Mouse (Mus musculus) fat pad, adult 2 months (tissue): ENCODE measurements around the gene Frem2.

ENCODE experiments used
- DNase-seq: peaks from one replicate; pipeline ENCODE4 v3.0.0-alpha.2; 2011; ENCODE audit warnings: low read depth, low spot score; ENCODE audit errors: extremely low read depth

Frem2 gene

DNA sequence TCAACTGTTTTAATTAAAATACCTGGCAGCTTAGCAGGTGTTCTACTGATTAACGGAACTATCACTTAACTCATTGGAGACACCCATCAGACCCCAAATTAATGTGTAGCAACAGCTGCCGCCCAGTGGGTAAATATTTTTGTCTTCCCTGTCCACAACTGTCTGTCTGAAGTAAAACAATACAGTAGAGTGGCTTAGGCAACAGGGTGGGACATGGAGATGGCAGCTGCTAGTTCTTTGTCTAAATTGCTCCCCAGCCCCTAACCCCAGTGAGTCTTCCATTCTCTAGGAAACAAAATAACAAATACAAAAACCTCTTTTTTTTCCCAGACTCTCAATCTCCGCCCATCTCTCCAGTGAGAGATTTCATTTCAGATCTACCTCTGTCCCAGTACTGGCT is 36.2 kb downstream of the Frem2 start:
- DNase-seq = no peak

DNA sequence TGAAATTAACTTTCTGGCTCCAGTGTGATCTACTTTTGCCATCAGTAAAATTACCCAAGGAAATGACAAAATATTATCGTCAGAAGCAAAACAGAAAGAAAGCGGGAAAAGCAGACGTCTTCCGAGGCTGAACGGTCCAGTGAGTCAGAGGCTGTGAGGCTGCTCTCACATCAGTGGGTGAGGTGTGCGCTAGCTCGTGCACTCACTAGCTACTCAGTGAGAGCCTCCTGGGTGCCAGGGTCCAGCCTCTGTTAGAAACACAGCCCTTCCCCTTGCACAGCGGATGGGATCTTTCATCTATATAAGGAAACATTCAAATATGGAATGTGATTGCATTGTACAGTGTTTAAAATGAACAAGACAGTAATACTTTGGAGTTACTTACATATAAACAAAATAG is 36.8 kb downstream of the Frem2 start:
- DNase-seq = no peak

DNA sequence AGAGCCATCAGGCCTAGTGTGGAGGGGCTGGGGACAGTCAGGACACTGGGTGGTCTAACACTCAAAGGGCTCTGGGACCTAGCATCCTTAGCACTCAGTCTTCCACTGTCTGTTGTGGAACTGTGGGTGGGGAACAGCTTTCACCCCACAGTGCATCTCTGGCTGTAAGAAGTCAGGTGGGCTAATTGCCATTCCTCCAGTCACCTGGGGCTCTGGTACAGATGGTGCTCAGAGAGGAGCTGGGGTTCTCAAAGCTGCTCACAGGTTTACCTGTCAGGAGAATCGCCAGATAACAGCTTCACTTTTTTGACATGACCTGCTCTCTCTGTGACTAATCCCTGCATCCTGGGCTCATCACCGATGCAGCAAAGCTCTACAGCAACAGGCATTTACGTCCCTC is 46.0 kb downstream of the Frem2 start:
- no peak for DNase-seq

DNA sequence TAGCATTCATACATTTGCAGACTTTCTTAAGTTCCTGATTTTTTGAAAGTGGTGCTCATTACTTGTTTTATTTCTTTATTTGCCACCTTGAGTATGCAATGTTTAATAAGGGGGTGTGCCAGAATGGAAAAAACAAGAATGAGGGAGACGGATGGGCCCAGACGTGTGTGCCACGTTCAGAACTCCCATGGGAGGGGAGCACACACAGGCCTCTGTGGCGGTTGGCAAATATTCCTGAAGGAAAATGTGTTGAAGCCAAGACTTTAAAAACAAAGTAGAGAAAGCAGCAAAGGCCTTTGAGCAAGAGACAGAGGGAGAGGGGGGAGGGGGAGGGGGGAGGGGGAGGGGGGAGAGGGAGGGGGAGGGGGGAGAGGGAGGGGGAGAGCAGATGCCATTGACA is 47.3 kb downstream of the Frem2 start:
- no peak for DNase-seq

DNA sequence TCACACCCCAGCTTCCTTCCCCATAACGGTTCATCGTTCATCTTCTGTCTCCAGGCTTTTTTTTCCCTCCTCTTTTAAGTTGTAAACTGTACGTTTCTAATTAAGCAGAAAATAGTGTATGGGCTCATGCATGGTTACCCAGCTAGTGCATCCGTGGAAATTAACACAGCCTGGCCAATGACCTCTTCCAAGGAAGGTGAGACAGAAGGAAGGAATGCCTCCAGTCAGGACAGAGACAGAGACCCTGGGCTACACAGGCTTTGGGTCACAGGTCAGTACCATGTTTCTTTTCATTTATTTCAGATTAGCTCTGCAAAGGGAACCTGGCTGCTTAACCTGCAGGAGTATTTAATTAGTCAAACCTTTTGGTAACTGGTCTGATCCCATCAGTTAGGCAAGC is 57.0 kb downstream of the Frem2 start:
- no peak for DNase-seq

DNA sequence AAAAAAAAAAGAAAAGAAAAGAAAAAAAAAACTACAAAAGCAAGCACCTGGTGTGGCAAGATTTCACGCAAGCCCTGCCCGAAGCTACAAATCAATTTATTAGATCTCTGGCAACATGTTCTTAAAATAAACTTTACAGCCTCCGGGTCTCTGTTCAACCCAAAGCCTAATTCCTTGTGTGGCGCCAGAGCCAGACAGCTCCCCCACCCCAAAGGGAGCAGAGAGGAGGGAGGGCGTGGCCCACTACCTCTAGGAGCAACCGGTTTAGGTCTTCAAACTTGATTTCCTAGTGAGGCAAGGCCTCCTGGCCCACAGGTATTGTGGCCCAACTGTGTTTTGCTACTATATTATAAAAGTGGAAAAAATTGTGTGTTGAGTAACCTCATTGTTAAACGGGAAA is 57.8 kb downstream of the Frem2 start:
- DNase-seq = peak; percentile 36

DNA sequence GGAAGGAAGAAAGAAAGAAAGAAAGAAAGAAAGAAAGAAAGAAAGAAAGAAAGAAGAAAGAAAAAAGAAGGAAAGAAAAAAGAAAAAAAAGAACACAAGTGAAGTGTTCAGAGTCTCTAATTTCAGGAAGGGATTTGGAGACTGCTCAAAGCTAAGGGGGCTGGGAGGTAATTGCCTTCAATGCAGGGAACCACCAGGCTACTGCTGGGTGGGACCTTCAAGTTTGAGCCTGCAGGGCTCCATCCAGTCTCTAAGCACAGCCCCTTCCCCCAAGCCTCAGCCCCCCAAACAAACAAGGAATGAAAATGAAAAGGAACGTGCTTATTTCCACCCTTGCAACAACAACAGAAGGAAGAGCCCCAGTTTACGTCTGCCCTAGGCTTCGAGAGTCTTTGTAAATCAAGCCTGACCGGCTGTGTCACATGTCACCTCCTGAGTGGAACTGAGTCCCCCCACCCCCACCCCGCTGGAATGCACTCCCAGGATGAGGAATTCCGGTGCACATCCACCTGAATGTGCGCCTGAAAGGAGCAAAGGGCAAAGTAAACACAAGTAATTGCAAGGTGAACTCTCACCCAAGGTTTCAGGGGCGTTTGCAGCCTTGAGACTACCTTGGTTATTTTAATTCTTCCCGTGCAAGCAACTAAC is 58.9 kb downstream of the Frem2 start:
- DNase-seq = no peak

DNA sequence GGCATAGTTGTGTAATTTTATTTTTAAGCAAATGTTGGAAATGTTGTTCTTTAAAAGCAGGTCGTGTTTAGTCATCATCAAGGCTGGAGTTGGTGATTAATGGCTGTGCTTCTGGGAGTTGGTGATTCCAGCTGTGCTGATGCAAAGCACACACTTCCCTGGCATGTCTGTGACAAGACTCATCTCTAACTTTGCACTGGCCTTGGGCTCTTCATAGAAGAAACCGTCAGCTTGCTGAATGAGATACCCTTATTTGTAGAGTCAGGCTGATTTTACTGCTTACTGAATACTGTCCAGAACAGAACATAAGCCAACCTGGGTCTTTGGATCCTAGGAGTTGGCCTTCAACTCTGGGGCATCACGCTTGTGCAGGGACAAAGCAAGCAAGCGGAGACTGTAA is 62.7 kb downstream of the Frem2 start:
- no peak for DNase-seq

DNA sequence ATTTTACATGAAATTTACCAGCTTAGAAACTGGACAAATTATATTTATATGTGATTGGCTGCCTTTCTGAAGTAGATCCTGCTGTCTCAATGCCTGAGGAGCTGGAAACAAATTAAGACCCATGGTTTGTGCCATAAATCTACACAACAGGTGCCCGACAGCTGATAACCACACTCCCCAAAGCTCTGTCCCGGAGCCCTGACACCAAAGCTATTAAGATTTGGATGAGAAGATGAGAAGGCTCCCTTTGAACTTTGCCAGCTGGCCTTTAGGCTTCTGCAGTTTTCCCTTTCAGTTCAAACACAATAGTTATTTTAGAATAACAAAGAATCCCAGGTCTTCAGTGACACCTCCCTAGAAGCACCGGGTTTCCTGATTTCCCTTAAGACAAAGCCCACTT is 63.4 kb downstream of the Frem2 start:
- no peak for DNase-seq

DNA sequence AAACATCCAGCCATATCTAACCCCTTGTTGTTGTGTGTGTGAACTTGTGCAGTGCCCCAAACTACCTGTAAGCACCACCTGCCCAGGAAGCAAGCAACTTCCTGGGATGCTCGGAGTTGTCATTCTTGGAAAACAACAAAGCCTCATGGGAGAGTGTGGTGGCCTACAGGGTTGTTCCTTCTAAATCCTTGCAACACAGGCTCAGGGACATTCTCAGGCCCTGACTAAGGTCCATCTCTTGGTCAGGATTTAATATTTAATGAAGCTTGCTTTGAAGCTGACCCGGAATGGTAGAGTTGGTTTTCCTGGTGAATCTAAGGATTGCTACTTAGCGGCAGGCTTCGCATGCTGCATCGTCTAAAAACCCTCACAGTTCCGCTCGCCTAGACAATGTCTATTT is 65.1 kb downstream of the Frem2 start:
- DNase-seq = no peak

DNA sequence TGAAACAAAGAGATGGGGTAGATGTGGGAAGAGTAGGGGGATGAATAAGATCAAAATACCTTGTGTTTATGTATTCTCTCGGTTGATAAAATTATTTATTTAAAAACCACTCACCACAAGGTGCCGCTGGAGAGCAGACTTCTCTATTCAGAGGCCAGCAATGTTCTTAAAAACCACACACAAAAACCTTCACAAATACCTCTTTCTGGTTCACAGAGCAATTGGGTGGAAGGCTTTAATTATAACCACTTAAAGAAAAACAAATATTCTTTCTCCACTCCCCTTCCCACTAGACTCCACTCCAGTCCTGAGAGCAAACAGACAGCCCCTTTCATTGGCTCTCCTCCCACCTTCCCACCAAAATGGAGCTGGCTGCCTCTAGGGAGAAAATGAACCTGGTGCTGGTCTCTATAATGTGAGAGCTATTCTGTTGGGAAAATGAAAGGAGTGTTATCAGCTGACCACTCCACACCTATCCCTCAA is 67.0 kb downstream of the Frem2 start:
- no peak for DNase-seq

DNA sequence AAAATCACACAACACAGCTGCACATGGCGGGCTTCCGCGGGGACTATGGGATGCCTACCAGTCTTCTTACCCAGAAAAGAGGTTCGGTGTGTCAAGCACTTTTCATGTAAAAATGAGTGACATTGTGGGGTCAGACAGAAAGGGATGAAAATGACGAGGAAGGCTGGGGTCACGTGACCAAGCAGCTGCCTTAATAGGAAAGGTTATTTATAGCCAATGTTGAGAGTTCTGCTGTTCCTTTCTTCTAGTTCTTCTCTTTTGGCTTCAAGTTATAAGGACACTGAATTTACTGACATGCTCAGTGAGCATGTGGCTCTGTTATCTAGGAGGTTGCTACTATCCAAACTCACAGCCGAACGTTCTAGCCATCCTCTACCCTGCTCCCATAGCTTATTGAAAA is 73.9 kb downstream of the Frem2 start:
- DNase-seq = no peak

DNA sequence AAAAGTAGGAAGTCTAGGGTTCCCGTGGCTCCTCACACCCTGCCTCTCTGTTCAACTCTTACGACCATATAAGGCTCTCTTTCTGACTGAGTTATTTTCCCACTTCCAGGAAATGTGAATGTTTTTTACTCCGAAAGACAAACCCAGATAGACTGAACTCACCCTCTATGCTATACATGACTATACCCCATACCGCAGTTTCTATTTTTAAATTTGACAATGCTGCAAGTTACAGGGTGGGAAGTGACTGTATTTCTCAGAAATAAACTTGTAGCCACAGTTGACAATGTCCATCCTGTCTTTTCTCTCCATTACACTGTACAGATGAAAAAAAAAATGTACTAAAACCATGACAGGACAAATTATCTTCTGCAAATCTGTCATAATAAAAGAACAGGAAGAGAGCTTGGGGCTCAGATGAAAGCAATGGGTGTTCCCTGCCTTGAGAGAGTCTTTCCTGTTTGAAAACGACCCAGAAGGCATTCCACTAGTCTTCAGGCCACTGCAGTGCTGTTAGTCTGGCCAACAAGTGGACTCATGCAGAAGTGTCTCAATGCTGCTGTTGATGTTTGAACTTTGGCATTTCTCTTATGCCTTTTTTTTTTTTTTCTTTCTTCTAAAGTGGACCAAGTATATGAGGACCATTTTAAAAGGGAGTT is 76.4 kb downstream of the Frem2 start:
- no peak for DNase-seq

DNA sequence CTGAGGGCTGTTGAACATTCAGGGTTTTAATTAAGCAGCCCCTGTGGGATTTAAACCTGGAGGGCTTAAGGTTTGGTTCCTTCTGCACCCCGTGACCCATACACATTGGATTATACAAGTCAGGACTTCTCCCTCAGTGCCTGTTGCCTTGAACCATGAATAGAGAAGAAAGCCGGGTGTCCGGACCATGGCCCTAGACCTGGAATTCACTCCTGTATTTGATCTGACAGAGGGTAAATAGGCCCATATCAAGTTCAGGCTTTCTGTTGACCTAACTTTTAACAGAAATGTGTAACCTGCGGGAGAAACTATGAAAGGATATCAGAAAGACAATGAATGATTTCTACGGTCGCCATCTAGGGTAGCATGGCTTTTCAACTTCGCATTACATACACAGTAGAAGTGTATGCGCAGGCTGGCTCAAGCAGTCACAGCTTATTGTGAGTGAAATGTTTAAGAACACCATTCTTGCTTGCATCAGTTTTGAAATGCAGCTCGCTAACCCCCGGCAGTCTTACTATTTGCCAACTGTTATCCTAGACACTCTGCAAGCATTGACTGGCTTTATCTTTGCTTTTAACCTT is 77.9 kb downstream of the Frem2 start:
- no peak for DNase-seq

DNA sequence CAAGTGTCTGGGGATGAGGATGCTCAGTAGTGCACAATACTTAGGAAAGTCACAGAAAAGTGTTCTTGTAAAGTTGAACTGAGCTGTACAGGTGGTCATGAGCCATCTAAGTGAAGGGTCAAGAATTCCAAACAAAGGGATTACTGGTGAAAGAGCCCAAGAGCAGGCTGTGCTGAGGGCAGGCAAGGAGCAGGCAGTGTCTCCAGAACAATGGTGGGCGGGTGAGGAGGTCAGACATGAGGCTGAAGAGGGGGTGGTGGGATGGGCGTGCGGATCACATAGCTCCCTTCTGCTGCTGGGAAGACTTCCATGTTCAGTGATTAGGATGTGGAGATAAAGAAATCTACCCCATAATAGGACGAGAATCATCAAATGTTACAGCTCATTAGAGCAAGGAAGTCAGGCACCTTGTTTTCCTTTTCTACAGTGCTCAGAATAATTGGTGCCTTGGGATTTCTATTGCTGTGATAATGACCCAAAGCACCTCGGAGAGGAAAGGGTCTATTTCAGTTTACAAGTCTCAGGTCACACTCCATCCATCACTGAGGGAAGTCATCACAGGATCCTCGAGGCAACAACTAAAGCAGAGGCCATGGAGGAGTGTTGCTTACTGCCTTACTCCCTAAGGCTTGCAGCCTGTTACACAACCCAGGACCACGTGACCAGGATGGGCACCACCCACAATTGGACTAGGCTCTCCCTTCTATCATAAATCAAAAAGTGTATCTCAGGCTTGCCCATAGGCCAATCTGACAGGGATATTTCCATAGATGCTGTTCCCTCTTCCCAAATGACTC is 80.6 kb downstream of the Frem2 start:
- DNase-seq = no peak

DNA sequence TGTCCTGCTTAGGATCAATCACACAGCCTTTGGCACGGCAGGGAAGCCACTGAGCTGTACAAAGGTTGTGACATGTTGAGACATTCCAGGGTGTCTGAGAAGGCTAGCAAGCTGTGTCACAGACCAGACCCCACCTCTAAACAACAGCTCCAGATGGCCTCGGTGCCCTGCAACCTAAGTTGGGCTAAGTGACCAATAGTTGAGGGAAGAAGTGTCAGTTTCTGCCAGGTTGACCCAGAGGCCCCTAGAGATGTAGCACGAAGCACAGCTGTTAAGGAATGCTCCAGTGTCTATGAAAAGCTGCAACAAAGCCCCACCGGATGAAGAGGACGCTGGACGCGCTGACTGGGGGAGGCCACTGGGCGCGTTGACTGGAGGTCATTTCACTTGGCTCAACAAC is 83.0 kb downstream of the Frem2 start:
- DNase-seq = no peak

DNA sequence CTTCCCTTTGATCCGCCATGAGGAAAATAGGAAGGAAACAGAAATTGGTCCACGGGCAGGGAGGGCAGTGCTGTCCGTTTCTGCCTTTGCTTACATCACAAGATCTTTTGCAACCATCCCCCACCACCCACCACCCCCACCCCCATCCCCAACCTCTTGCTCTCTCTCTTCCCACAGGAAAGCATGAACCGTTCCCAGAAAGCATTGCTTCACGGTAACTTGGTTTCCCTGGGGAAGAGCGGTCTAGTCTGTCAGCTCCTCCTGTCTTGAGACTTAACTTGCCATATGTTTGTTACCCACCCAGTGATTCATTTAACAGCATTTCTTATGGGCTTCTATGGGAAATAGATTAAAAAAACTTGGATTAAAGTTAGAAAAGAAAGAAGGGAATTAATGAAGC is 85.5 kb downstream of the Frem2 start:
- no peak for DNase-seq

DNA sequence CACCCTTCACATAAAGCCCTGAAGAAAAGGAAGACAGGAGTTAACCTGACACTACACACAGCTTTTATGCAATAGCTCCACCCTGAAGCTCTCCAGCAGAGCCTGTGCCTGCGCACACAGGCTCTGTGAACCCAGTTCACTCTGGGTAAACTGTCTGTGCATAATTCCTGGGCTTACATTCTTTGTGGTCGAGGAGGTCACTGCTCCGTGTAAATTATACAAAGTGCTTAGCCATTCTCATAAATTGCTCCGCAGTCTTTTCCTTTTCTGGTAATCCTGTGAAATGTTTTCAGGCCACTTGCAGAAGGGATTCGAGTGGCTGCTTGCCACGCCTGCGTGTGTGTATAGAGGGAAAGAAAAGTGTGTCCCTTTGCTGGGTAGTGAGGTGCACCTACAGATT is 92.6 kb downstream of the Frem2 start:
- peak; percentile 34 for DNase-seq

DNA sequence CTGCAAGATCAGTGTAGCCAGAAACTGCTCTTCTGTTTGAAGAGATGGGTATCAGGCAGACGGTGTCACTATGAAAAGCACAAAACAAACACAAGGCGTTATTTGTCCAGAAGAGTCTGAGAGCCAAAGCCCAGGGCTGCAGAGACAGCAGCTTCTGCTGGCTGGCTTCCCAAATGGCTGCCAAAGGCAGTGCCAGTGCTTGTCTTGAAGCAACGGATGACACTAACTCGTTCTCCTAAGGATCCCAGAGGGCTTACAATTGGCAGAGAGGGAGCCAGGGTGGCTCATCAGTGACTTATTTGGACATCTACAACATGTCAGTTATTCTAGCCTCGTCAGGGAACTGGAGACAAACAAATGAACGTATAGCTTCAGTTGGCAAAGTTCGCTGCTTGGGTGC is 93.4 kb downstream of the Frem2 start:
- DNase-seq = peak; percentile 75

DNA sequence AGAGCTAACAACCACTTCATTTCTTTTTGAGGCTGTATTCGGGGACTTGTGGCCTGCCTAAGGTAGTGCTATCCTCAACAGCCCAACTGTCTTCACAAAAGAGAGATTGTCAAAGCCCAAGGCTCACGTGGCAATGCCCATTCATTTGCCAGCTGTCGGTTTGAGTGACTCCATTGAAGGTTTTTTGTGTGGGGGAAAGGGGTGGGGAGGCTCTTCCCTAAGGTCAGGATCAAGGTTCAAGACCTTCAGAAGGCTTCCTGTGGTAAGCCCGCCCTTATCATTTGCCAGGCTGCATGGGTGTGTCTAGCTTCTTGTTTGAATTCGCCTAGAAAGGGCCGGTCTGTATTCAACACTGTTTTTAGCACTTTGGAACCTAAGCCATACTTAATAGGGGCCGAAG is 95.3 kb downstream of the Frem2 start:
- no peak for DNase-seq

DNA sequence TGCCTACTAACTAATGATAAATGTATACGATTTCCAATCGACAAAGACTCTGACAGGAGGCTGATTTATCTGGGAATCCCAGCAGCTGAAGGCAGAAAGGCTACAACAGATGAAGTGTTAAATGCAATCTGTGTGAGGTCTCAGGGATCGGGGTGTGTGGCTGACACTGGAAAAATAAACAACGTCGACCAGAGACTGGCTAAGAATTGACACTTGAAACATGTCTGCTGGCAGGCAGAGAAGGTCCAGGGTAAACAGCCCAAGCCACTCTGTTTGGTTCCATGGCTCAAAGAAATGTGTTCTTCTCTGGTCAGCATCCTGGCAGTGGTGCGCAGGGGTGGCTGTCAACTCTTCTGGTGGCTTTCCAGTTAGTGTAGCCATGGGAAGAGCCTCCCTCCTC is 98.1 kb downstream of the Frem2 start:
- no peak for DNase-seq

DNA sequence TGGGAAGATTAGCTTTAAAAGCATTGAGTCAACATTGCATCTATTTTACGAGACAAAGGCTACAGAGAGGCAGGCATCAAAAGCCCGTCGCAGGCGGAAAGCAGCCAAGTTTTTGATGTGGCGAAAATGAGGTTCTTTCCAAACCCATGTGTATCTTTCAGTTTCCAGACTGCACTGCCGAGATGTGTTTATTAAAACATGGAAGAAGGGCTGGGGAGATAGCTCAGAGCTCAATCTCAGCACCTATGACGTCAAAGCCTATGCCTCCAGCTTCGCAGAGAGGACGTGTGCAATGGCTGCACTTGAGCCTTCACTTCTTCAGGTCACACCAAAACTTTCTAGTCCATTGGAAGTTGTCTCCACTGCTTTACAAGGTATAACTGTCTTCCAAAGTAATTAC is 98.9 kb downstream of the Frem2 start:
- no peak for DNase-seq
